Mouse (Mus musculus) right cerebral cortex, adult 2 months (tissue): Measurements from ENCODE around the gene Mcoln1.

ENCODE experiments used
- DNase-seq, 2 experiments: peaks; one replicate each; pipeline ENCODE4 v3.0.0; 2021 to 2022; ENCODE audit warnings: low spot score in 2 of 2

The Mcoln1 gene

DNA sequence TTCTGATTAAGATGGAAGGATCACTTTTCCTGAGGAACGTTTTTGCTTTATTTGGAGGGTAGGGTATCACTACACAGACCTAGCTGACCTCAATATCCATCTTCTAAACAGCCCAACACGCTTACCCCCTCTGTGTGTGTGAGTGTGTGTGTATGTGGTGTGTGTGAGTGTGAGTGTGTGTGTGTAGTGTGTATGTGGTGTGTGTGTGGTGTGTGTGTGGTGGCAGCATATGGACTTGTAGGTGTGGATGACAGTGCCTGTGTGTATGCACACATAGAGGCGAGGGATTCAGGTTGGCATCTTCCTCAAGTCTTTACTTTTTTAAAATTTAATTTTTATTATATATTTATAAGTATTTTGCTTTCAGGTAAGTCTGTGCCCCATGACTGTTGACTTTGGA, 1.7 kb upstream of the Mcoln1 start:
- DNase-seq = no peak

DNA sequence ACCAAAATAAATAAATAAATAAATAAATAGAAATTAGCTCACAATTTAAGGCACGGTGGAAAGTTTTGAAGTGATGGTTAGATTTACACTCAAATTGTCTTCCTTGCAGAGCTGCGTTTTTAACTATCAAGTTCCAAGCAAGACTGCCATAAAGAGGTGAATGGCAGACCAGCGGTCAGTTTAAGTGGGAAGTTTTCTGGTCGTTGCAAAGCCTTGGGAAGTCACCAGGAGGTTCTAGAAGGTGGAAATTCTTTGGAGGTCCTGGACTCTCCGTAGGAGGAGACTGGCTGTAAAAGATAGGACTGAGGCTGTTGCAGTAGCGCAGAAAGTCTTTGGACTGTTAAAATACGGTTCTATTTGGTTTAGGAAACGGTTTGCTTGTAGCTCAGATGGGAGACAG, 506 bp upstream of the Mcoln1 start:
- DNase-seq = no peak

DNA sequence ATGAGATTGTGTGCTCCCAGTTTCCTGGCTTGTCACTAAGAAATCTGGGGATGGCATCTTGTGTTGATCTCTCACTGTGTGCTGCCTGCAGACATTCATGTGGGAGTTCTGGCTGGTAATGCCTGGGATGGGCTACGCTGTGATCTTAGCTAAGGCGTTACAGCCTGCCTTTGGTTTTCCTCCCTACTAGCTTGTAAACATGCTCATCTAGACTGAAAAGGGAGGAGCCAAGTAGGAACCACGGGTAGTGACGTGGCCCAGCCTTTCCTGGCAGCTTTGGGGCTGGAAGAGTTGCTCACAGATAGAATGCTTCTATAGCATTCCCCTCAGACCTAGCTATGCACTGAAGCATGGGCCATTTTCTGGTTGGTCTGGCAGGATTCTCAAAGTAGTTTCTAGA, 2.0 kb downstream of the Mcoln1 start:
- DNase-seq = peak; percentile 36 to 43

DNA sequence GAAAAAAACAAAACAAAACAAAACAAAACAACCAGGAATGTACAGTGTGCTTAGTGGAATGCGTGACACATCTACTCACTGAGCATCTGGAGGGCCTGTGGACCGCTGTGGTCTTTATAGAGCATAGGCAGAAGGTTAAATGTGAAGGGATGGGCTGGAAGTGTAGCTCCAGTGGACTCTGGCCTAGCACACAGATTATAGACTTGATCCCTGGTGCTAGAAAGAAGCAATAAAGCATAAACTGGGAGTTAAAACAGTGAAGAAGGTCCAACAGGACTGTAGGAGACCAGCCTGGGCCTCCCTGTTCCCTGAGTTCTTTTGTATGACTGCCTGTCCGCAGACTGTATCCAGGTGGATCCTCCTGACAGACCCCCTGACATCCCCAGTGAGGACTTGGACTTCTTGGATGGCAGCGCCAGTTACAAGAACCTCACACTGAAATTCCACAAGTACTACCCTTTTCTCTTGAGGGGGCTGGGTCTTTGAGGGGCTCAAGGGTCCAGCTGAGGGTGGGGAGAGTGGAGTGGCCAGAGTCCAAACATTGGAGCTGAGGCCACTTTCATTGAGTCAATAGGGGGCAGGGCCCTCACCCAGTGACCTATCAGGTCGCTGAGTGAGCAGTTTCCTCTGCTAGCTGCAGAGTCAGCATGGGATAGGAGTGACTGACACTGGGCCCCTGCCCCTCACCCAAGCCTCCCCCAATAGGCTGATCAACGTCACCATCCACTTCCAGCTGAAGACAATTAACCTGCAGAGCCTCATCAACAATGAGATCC, 7.9 kb downstream of the Mcoln1 start:
- no peak for DNase-seq

DNA sequence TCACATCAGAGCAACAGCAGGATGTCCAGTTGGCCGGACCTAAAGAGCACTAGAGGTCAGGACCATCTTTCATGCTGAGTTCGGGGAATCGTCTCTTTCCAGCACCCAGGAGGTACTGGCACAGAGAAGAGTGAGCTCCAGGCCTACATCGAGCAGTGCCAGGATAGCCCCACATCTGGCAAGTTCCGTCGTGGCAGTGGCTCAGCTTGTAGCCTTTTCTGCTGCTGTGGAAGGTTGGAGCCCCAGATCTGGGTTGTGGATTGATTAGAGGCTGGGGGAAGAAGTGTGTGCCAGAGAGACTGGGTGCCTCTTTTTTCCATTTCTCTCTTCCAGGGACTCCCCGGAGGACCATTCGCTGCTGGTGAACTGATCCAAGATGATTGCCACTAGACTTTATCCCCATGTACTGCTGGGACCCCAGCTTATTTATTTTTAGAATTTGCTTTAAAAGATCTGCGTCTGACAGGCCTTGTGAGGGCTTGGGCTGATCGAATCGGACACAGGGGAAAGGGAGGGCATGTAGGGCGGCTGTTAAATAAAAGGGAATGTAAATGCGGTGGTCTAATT, 14.5 kb downstream of the Mcoln1 start:
- no peak for DNase-seq

DNA sequence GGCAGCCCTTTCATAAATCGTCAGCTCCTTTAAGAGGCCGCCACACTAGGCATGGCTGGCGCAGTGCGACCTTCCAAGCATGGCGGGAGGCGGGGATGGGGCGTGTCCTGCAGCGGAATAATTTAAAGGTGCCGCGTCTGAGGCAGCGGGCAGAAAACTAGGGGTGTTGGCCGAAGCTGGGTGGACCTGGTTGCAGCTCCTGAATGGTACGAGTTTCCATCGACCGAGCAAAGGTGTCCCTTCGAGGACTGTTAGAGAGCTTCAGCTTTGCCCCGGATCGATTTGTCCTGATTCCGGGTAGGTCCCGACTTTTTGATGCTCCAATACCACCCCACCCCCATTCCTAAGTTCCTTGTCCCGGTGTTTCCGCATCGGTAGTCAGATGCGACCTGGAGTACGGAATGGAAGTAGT, 15.0 kb downstream of the Mcoln1 start, which contains the start of gene Pnpla6:
Gene Pnpla6, plus strand, starts transcription at position 125 of the 412 bp plus-strand sequence.
- DNase-seq = peak; percentile 89 to 92

DNA sequence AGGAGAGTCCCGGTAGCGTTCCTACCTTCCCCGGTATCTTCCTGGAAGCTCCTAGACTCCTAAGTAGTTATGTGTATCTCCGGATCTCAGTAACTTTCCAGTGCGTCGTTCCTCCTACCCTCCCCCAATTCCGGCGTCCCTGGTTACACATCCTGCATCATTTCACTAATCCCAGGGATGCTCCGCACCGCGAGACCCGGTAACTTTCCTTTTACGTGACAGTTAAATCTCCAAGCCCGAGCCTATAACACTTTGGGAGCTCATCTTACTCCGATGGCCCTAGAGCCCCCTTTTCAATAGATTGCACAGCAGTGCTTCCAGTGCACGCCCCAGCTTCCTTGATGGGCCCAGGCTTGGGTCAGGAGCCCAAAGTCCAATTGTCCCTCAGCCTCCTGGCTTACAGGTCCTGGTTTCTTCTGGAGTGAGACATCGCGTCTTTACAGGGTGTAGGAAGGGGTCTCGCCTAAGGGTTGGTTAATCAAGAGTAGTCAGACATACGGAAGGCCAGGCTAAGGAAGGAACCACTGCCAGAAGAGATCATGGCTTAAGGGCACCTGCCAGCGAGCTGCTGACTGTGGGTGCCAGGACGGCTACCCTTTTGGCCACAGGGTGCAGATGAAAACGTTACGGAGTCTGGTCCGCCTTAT, 15.6 kb downstream of the Mcoln1 start:
- peak; percentile 68 to 77 for DNase-seq

DNA sequence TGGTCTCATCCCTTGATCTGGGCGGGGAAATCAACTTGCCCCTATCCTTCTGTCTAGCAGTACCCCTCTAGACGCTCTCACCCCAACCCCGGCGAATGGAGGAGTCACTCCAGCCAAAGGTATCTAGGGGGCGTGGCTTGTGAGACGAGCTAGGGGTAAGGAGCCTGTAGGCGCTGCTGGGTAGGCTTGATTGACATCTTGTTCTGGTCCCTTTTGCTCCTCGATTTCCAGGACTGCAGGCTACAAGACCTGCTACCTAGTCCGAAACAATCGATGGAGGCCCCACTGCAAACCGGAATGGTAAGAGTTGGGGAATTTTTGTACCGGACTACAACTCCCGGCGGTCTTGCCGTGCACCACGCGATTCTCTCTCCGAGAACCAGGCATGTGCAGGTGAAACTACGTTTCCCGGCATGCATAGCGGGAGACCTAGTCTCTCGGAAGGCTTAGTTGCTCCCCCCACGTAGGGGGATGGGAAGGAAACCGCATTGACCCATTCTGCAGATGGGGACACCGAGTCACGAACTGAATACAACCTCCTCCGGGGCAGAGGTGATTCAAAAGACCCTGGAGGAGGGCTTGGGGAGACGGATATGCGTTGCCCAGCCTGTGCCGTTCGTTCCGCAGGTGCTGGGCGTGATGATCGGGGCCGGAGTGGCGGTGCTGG, 16.3 kb downstream of the Mcoln1 start:
- peak; percentile 97 to 98 for DNase-seq

DNA sequence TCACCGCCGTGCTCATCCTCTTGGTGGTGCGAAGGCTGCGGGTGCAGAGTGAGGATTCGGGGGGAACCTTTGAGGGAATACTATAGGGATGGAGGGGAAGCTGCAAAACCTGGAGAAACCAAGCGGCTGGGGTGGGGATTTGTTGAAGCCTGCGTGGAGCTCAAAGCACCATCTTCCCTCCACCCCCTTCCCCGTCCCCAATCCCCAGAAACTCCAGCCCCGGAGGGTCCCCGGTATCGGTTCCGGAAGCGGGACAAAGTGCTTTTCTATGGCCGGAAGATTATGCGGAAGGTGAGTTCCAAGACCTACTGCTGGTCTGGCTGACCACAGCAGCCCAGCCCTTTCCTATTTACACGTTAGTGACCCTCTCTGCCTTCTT, 16.8 kb downstream of the Mcoln1 start:
- peak; percentile 27 to 34 for DNase-seq

DNA sequence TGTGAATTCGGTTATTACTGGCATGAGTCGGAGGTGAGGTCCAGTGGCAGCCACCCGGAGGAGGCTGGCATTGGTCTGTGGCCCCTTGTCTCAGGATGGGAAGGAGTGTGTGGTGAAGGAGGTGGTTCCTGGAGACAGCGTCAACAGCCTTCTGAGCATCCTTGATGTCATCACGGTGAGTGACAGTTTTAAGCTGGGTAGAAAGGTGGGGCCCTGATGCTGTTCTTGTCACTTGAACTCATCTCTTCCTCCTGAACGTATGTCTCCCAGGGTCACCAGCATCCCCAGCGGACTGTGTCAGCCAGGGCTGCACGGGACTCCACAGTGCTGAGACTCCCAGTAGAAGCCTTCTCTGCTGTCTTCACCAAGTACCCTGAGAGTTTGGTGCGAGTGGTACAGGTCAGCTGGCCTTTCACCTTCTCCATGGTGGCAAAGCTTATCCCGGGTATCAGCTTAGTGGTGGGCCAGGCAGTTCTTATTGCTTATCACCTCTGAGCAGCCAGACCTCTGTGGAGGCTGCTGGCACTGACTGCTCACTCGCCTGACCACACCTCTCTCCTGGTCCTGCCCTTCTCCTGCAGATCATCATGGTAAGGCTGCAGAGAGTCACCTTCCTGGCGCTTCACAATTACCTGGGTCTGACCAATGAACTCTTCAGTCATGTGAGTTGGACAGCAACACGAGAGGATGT, 21.9 kb downstream of the Mcoln1 start:
- no peak for DNase-seq

DNA sequence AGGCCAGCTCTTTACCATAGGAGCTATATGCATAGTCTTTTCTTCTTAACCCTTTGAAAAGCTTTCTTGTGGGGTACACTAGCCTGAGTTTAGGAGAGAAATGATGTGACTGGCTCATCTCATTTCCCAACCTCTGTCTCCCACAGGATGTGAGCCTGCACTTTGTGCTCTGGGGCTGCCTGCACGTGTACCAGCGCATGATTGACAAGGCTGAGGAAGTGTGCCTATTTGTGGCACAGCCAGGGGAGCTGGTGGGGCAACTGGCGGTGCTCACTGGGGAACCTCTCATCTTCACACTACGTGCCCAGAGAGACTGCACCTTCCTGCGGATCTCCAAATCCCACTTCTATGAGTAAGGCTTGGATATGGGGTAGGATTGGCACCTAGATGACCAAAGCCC, 30.6 kb downstream of the Mcoln1 start:
- no peak for DNase-seq

DNA sequence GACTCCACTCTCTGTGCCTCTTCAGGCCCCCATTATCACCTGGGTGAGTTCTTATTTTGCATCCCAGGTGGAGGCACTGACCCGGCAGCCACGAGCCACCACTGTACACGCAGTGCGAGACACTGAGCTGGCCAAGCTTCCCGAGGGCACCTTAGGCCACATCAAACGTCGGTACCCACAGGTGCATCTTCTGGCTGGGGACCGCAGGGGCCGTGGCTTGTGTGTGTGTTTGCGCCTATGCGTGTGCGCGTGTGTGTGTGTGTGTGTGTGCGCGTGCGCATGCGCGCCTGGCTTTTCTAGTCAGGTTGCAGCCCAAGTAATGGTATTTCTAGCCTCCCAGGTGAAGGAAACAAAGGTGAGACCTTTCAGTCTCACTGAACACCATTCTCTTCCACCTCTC, 31.7 kb downstream of the Mcoln1 start:
- no peak for DNase-seq

DNA sequence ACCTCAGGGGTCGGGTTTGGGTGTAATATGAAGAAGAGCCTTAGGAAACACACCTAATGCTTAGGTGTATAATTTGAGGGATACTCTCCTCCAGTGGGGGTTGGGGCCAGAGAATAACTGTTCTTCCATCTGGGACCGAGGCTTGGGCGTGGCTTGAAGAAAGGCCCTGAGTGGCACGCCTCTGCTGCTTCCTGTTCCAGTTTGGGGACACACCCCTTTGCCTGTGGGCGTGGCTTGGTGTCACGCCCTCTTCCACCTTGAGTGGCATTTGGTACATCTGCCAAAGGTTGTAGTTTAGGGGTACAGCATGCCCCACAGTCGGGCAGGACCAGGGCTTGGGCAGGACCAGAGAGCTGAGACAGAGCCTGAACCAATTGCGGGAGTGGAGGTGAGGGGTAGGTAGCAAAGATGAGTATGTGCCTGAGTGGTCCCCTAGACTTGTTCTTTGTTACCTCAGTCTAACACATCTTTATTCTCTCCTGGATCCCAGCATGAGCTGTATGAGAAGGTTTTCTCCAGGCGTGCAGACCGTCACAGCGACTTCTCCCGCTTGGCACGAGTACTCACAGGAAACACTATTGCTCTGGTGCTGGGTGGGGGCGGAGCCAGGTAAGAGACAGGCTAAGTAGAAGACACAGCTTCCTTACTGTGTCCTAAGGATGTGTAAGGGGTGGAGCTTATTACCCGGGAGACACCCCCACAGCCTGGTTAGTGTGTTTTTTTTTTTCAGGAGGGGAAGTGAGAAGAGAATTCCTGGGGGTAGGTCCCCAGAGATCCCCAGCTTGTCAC, 36.0 kb downstream of the Mcoln1 start:
- DNase-seq = no peak

DNA sequence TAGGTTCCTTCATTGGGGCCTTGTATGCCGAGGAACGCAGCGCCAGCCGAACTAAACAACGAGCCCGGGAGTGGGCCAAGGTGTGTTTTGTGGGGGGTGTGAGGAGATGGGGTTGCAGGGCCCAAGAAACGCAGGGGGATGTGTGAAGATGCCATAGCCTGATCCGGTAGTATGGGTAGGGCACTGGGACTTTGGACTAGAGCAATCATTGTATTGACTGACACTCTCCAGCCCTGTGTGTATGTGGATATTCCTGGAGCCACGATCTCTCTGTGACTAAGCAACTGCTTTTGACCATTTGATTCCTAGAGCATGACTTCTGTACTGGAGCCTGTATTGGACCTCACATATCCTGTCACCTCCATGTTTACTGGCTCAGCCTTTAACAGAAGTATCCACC, 36.7 kb downstream of the Mcoln1 start:
- DNase-seq = no peak

DNA sequence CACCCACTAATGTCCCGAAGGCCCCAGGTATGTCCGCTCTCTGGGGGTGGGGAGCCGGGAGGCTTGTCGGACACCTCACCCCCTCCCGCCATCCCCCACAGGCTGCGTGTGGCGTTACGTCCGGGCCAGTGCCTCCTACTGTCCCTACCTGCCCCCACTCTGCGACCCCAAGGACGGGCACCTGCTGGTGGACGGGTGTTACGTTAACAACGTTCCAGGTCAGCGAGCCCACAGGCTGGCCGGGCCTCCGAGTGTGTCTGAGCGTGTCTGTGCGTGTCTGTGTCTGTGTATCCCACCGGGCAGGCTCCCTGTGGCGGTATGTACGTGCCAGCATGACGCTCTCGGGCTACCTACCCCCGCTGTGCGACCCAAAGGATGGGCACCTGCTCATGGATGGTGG, 37.4 kb downstream of the Mcoln1 start:
- no peak for DNase-seq

DNA sequence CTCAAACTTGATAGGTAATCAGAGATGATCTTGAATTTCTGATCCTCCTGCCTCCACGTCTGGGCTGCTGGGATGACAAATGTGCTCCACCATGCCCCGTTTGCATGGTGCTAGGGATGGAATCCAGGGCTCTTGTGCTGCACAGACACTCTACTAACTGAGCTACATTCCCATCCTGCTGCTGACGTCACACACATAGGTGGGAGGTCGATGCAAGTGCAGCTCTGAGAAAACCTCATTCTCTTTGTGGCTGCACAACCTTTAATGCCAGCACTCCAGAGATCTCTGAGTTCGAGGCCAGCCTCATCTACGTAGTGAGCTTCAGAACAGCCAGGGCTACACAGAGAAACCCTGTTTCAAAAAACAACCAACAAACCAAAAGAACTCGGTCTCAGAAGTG, 38.9 kb downstream of the Mcoln1 start:
- no peak for DNase-seq

DNA sequence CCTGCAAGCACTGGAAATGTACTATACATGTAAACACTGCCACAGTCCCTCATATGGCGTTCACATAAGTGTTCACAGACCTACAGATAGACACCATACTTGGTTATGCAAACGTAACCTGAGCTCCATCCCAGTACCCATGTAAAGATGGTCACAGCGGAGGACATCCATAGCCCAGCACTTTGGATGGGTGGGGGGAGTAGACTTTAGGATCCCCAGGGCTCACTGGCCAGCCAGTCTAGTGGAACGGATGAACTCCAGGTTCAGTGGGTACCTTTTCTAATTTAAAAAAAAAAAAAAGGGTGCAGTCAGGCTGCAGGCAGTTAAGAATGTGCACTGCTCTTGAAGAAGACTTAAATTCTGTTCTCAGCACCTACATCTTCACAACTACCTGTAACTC, 39.8 kb downstream of the Mcoln1 start:
- no peak for DNase-seq

DNA sequence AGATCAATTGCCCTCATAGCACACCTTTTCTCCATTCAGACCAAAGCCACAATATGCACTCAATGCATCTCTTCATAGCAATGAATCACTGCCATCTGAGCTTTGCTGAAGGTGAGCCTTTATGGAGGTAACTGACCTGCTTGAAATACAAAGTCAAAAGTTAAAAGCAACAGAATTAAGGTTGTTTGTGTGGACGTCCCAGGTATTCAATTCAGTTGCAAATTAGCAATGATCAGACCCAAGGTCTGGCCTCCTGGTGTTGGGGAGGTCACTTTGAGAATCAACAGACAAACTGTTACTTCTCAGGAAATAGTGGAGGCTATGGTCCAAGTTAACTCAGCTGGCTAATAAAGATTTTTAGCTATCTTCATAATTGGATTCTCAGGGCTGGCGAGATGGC, 46.3 kb downstream of the Mcoln1 start:
- no peak for DNase-seq

DNA sequence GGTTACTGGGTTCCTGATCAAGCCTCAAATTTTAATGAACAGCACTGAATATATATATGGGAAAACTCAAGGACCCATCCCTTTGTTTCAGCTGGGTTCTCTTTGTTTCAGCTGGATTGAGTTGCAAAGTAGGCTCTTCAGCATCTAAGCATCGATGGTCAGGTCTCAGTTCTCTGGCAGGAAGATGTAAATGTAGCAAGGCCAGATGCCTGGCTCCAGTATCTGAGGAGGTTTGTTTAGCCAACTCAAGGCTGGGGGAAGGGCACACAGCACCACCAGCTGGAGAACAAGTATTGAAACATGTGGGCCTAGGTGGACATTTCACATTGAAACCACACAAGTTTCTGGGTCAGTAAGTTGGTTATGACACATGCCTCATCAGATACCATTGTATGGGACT, 52.0 kb downstream of the Mcoln1 start:
- DNase-seq = no peak

DNA sequence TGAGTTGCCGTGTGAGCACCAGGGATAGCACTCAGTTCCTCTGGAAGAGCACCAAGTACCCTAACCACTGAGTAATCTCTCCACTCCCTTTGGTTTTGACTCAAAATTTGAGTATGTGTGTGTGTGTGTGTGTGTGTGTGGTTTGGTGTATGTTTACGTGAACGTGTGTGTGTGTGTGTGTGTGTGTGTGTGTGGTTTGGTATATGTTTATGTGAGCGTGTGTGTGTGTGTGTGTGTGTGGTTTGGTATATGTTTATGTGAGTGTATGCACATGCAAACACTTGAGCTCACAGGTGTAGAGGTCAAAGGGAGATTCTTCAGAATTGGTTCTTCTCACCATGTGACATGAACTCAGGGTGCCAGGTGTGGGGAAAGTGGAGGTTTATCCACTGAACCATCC, 55.9 kb downstream of the Mcoln1 start:
- no peak for DNase-seq
